Mouse (Mus musculus) midbrain, embryonic 16.5 days (tissue): Measurements from ENCODE around the gene Gm20662. TPM values are rescaled to one million over a fixed set of nuclear protein-coding genes. Genes with fewer than 3 reads are reported as not detected.
A peak's percentile ranks its signal among the peaks of the same experiment; 100 is the strongest.

Experiments used
- ATAC-seq: fragments of 200-750 bp; cut with Nextera tagmentation; 2 replicates; pipeline ENCODE4 v1.8.0; 2017; ENCODE audit warnings: moderate TSS enrichment
- H3K27ac ChIP-seq: fragments of 300-500 bp; sonication (generic); 2 replicates; pipeline ENCODE4 v1.5.1; 2014; ENCODE audit warnings: mild to moderate bottlenecking, low read length, mixed read lengths
- H3K27me3 ChIP-seq: fragments of 300-500 bp; sonication (generic); 2 replicates; pipeline ENCODE4 v1.6.1; 2014; ENCODE audit warnings: low read depth, low read length, mixed read lengths; ENCODE audit not compliant: control insufficient read depth, insufficient read depth
- H3K36me3 ChIP-seq: fragments of 300-500 bp; sonication (generic); 2 replicates; pipeline ENCODE4 v1.6.1; 2014; ENCODE audit warnings: mild to moderate bottlenecking, low read length, moderate library complexity, mixed read lengths; ENCODE audit not compliant: control insufficient read depth, insufficient read depth
- H3K4me1 ChIP-seq: fragments of 300-500 bp; sonication (generic); 2 replicates; pipeline ENCODE4 v1.6.1; 2014; ENCODE audit warnings: mild to moderate bottlenecking, low read length, mixed read lengths; ENCODE audit not compliant: control insufficient read depth, insufficient read depth
- H3K4me2 ChIP-seq: fragments of 300-500 bp; sonication (generic); 2 replicates; pipeline ENCODE4 v1.6.1; 2014; ENCODE audit warnings: mild to moderate bottlenecking, low read length, mixed read lengths
- H3K4me3 ChIP-seq: fragments of 300-500 bp; sonication (generic); 2 replicates; pipeline ENCODE4 v1.5.1; 2014; ENCODE audit warnings: low read depth, mild to moderate bottlenecking, low read length, moderate library complexity, mixed read lengths
- H3K9ac ChIP-seq: fragments of 300-500 bp; sonication (generic); 2 replicates; pipeline ENCODE4 v1.6.1; 2014; ENCODE audit warnings: low read depth, low read length, mixed read lengths
- H3K9me3 ChIP-seq: fragments of 300-500 bp; sonication (generic); replicated peaks from 2 replicates; pipeline ENCODE4 v1.6.1; 2014; ENCODE audit warnings: mild to moderate bottlenecking, low read length, mixed read lengths; ENCODE audit not compliant: control insufficient read depth, poor library complexity, severe bottlenecking
- WGBS: fragments of 180-500 bp; shearing (Covaris S2); extraction: QIAGEN DNeasy Blood & Tissue Kit; methylation state at CpG from one replicate; pipeline ENCODE4 v1.1.7; 2014; 5-methylcytosine and 5-hydroxymethylcytosine counted together
- polyA plus RNA-seq: library from polyadenylated mRNA; unstranded; fragments of >200 nt; fragmentation: Nextera tagmentation; extraction: Ambion mirVana; gene quantifications from 2 replicates; pipeline ENCODE4 v1.2.1, GENCODE M21; 2015

The Gm20662 gene
- polyA plus RNA-seq, 1 experiment from 2014 or later: 0.83 TPM

- H3K36me3 ChIP-seq: 0 out of 2 replicates have a peak, but pooled peaks cover 2% of the 10 kb centered on the region
- H3K27me3 ChIP-seq: no peaks in the 10 kb centered on the region
- no peak overlapping the region for H3K4me3 ChIP-seq
- peak overlapping the region; percentile 86 for H3K27ac ChIP-seq
- WGBS: 71% methylated on average over 4 of the region's 4 CpGs
- H3K4me2 ChIP-seq: peak overlapping the region; percentile 40
- peak overlapping the region; percentile 33; the same call in 1 of the 2 replicates for H3K9ac ChIP-seq
- H3K4me1 ChIP-seq: peaks cover 21% of the 10 kb centered on the region
- H3K9me3 ChIP-seq: no peaks in the 10 kb centered on the region
- ATAC-seq: no peak
These were observed 35.2 kb upstream of the Gm20662 start for GRCm38 (mm10) chr9:107960928-107961327.

- Histone ChIP-seq H3K9ac (peak overlapping the region; percentile 33; the same call in 1 of the 2 replicates), H3K27ac (peak overlapping the region; percentile 86), H3K27me3 (no peaks in the 10 kb centered on the region), H3K4me2 (peak overlapping the region; percentile 40), H3K4me3 (no peak overlapping the region), H3K9me3 (no peaks in the 10 kb centered on the region), H3K36me3 (0 out of 2 replicates have a peak, but pooled peaks cover 2% of the 10 kb centered on the region), H3K4me1 (peaks cover 21% of the 10 kb centered on the region)
- 57% methylated on average over 10 of the region's 10 CpGs for WGBS
- peak; percentile 85 for ATAC-seq
These were observed 34.8 kb upstream of the Gm20662 start for GRCm38 (mm10) chr9:107961351-107961762.

DNA sequence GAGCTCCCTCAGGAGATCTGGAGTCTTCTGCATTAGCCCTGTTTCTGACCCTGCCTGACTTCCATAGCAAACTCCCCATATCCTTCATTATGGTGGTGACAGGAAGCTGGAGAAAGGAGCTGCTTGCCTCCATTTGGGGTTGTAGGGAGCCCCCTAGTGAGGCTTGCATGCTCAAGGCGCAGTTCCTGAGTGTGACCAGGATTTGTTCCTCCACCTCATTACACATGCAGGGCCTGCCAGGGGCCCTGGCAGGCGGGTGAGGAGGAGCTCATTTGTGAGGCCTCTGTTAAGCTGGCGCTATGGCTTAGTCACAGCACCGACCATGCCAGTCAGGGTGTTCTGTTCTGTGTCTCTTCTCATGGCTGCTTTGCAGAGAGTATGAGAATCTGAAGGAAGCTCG is 34.3 kb upstream of the Gm20662 start:
- peak overlapping the region; percentile 86 for H3K27ac ChIP-seq
- no peaks in the 10 kb centered on the region for H3K9me3 ChIP-seq
- ATAC-seq: peak; percentile 73
- peak overlapping the region; percentile 33; the same call in 1 of the 2 replicates for H3K9ac ChIP-seq
- 0 out of 2 replicates have a peak, but pooled peaks cover 2% of the 10 kb centered on the region for H3K36me3 ChIP-seq
- peak overlapping the region; percentile 40 for H3K4me2 ChIP-seq
- no peak overlapping the region for H3K4me3 ChIP-seq
- peaks cover 21% of the 10 kb centered on the region for H3K4me1 ChIP-seq
- WGBS: 35% methylated on average over 5 of the region's 5 CpGs
- no peaks in the 10 kb centered on the region for H3K27me3 ChIP-seq

DNA sequence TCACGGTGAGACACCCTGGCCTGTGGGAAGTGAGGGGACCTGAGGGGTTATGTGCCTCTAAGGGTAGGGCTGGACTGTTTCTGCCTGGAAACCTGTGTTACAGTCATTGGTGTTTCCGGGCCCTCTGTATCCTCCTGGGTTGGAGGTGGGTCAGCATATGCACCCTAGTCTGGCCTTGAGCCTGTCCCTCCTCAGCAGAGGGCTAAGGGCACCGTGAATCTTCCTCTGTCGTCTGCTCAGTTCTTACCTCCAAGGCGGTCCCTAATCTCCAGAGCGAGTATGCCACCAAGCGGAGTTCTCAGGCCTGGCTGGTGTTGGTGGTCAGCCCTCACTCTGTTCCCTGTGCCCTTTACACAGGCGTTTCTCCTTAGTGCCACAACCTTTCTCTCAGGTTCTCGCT is 33.2 kb upstream of the Gm20662 start:
- Histone ChIP-seq H3K9me3 (no peaks in the 10 kb centered on the region), H3K4me2 (no peak overlapping the region), H3K9ac (no peak overlapping the region), H3K4me1 (peaks cover 21% of the 10 kb centered on the region), H3K27ac (no peak overlapping the region), H3K36me3 (no peaks in the 10 kb centered on the region), H3K4me3 (no peak overlapping the region), H3K27me3 (no peaks in the 10 kb centered on the region)
- 94% methylated on average over 9 of the region's 9 CpGs for WGBS
- no peak for ATAC-seq

GRCm38 (mm10) chr9:107963700-107964099 is 32.4 kb upstream of the Gm20662 start:
- no peaks in the 10 kb centered on the region for H3K36me3 ChIP-seq
- no peak overlapping the region for H3K4me3 ChIP-seq
- 26% methylated on average over 5 of the region's 5 CpGs for WGBS
- H3K9me3 ChIP-seq: no peaks in the 10 kb centered on the region
- H3K27me3 ChIP-seq: no peaks in the 10 kb centered on the region
- H3K9ac ChIP-seq: no peak overlapping the region
- H3K4me2 ChIP-seq: no peak overlapping the region
- no peak for ATAC-seq
- H3K4me1 ChIP-seq: peaks cover 21% of the 10 kb centered on the region
- H3K27ac ChIP-seq: no peak overlapping the region

DNA sequence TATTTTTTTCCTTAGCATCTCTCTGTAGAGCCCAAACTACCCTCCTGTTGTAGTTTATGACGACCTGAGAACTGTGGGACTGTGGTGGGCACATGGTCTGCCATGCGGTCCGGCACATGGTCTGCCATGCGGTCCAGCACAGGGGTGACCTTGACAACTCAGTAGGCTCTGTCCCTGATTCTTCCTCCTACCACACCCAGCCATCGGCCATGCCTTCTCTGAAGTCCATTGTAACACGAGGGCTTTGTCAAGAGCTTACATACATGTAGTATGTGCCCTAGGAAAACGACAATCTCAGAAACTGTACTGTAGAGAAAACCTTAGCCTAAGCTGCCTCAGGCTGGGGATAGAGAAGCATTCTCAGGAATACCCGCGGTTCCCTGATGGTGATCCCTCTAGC is 31.5 kb upstream of the Gm20662 start:
- peaks cover 21% of the 10 kb centered on the region for H3K4me1 ChIP-seq
- no peaks in the 10 kb centered on the region for H3K36me3 ChIP-seq
- no peaks in the 10 kb centered on the region for H3K27me3 ChIP-seq
- H3K9ac ChIP-seq: no peak overlapping the region
- H3K9me3 ChIP-seq: no peaks in the 10 kb centered on the region
- no peak overlapping the region for H3K27ac ChIP-seq
- no peak overlapping the region for H3K4me3 ChIP-seq
- no peak for ATAC-seq
- 95% methylated on average over 9 of the region's 9 CpGs for WGBS
- H3K4me2 ChIP-seq: no peak overlapping the region

DNA sequence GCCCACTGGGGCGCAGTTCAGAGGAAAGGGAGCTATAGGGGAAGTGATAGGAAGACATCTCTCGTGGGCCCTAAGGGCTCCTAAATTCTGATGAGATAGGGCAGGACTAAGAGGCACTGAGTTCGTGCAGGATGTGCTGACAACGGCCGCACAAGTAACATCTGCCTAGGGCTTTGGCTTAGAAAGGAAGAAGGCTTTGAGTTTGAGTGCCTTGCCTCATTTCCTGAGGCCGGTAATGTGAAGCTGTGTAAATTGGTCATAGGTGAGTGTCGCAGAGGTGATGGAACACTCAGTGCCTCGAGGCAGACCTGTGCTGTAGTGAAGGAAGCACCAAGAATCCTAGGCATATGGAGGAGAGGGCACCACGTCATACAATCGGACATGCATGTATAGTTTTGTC is 29.5 kb upstream of the Gm20662 start:
- WGBS: 91% methylated on average over 10 of the region's 10 CpGs
- Histone ChIP-seq H3K27ac (no peak overlapping the region), H3K4me2 (no peak overlapping the region), H3K27me3 (no peaks in the 10 kb centered on the region), H3K4me1 (peaks cover 8% of the 10 kb centered on the region), H3K4me3 (no peak overlapping the region), H3K36me3 (0 out of 2 replicates have a peak, but pooled peaks cover 2% of the 10 kb centered on the region), H3K9ac (no peak overlapping the region), H3K9me3 (no peaks in the 10 kb centered on the region)
- no peak for ATAC-seq

DNA sequence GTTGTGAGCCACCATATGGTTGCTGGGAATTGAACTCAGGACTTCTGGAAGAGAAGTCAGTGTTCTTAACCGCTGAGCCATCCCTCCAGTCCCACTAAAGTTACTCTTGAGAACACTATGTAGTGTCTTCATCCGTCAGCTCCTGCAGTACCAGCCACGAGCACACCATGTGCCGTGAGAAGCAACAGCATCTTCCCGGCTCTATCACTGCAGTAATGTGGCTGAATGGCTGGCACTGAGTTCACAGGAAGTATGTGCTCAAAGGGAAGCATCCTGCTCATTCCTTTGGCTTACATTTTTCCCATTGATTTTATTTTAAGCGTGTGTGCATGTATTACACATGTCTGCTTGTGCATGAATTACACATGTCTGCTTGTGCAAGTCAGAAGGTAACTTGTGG is 28.7 kb upstream of the Gm20662 start:
- Histone ChIP-seq H3K9me3 (no peaks in the 10 kb centered on the region), H3K27me3 (no peaks in the 10 kb centered on the region), H3K4me2 (no peak overlapping the region), H3K4me3 (no peak overlapping the region), H3K36me3 (0 out of 2 replicates have a peak, but pooled peaks cover 2% of the 10 kb centered on the region), H3K27ac (no peak overlapping the region), H3K9ac (no peak overlapping the region), H3K4me1 (peaks cover under 1% of the 10 kb centered on the region; the same call in 1 of the 2 replicates)
- no peak for ATAC-seq
- 90% methylated on average over 6 of the region's 6 CpGs for WGBS

- Histone ChIP-seq H3K4me2 (no peak overlapping the region), H3K4me1 (no peaks in the 10 kb centered on the region), H3K27ac (no peak overlapping the region), H3K36me3 (0 out of 2 replicates have a peak, but pooled peaks cover 2% of the 10 kb centered on the region), H3K4me3 (no peak overlapping the region), H3K27me3 (no peaks in the 10 kb centered on the region), H3K9me3 (no peaks in the 10 kb centered on the region), H3K9ac (no peak overlapping the region)
- WGBS: 94% methylated on average over 7 of the region's 7 CpGs
- no peak for ATAC-seq
These were observed 27.6 kb upstream of the Gm20662 start for GRCm38 (mm10) chr9:107968531-107968930.
